Mouse (Mus musculus) adrenal gland, postnatal 10 days (tissue): Measurements from ENCODE around the gene Dennd1a. TPM values are rescaled to one million over a fixed set of nuclear protein-coding genes. Genes with fewer than 3 reads are reported as not detected.

ENCODE experiments used
- microRNA-seq: library from miRNA; unstranded; fragments of <30 nt; microRNA quantifications from one replicate; pipeline ENCODE4 v1.2.0, GENCODE M21; 2021
- total RNA-seq, 2 experiments: library from RNA; stranded (reverse); gene quantifications; 2 replicates each; pipeline ENCODE4 v1.2.3; 2021

Dennd1a gene
- total RNA-seq, 2 experiments from 2014 or later, result 16.7 to 25.0 TPM

Small RNA genes lying within 50 kb of the gene (microRNA-seq; reads per million reads assigned to microRNA genes)
- gene Gm44455, result not detected

Other genes with a start within 250 kb of the Dennd1a start
- gene Lhx2, start 51.9 kb upstream of the Dennd1a start, total RNA-seq, result 1 to 10 TPM in 1 of 2 experiments, under 1 TPM in 1; 0.91 to 1.5 TPM
- 10 to 100 TPM; 18.9 to 19.4 TPM for gene Nek6, start 224.3 kb upstream of the Dennd1a start, total RNA-seq